Mouse (Mus musculus) CH12.LX (cell line): ENCODE measurements around the gene Lrig2. TPM values are rescaled to one million over a fixed set of nuclear protein-coding genes. Genes with fewer than 3 reads are reported as not detected.

Source experiments
- DNase-seq: peaks from one replicate; pipeline ENCODE4 v3.0.0-alpha.2; 2013; ENCODE audit errors: extremely low read depth
- H3K27ac ChIP-seq: 2 replicates; pipeline ENCODE4 v1.5.1; 2012; ENCODE audit warnings: low read depth, mild to moderate bottlenecking, control low read depth, moderate library complexity; ENCODE audit not compliant: insufficient read depth
- H3K27me3 ChIP-seq: replicated peaks from 2 replicates; pipeline ENCODE3; 2012; ENCODE audit warnings: inconsistent platforms
- H3K36me3 ChIP-seq, 2 experiments: replicated peaks in 1 of 2; 2 replicates each; pipeline versions ENCODE3 to v1.6.1; 2012; ENCODE audit warnings: inconsistent platforms in 1 of 2, low read length in 1 of 2, mild to moderate bottlenecking in 1 of 2, mixed read lengths in 1 of 2, moderate library complexity in 1 of 2; ENCODE audit not compliant: control insufficient read depth in 1 of 2, insufficient read depth in 1 of 2
- H3K4me1 ChIP-seq, 2 experiments: 2 replicates each; pipeline ENCODE4 v1.6.1; 2012; ENCODE audit warnings: inconsistent platforms in 1 of 2, moderate library complexity in 1 of 2; ENCODE audit not compliant: insufficient read depth in 2 of 2, control insufficient read depth in 1 of 2
- H3K4me2 ChIP-seq: 2 replicates; pipeline ENCODE4 v1.6.1; 2012; ENCODE audit warnings: low read depth, mild to moderate bottlenecking, control low read depth; ENCODE audit not compliant: poor library complexity, insufficient read depth, severe bottlenecking
- H3K4me3 ChIP-seq, 3 experiments: fragments of 150-350 bp in 1 of 3; sonication (generic) in 1 of 3; replicated peaks in 1 of 3; 2 replicates each; pipeline versions ENCODE3 to v1.5.1; 2011 to 2012; ENCODE audit warnings: low read depth in 2 of 3, low read length in 2 of 3, mild to moderate bottlenecking in 2 of 3, moderate library complexity in 2 of 3, control low read depth in 1 of 3, improper control_type of control experiment in 1 of 3, inconsistent platforms in 1 of 3, mixed read lengths in 1 of 3; ENCODE audit not compliant: poor library complexity in 1 of 3
- H3K79me2 ChIP-seq: replicated peaks from 2 replicates; pipeline ENCODE4 v1.6.1; 2012; ENCODE audit warnings: mild to moderate bottlenecking, moderate library complexity; ENCODE audit not compliant: control insufficient read depth, poor library complexity, insufficient read depth, severe bottlenecking; ENCODE audit errors: extremely low read depth
- H3K9ac ChIP-seq: 2 replicates; pipeline ENCODE4 v1.6.1; 2012; ENCODE audit warnings: low read depth, mild to moderate bottlenecking, control low read depth, moderate library complexity; ENCODE audit not compliant: insufficient read depth
- H3K9me3 ChIP-seq: replicated peaks from 2 replicates; pipeline ENCODE3; 2012; ENCODE audit warnings: low read length, inconsistent platforms, mixed read lengths
- BHLHE40 ChIP-seq: IDR thresholded peaks from 2 replicates; pipeline ENCODE4 v1.6.1; 2011; ENCODE audit warnings: mild to moderate bottlenecking, low read depth, low read length, improper control_type of control experiment
- CHD1 ChIP-seq: IDR thresholded peaks from 2 replicates; pipeline ENCODE4 v1.6.1; 2012; ENCODE audit warnings: low read depth, low read length, improper control_type of control experiment, inconsistent platforms
- E2F4 ChIP-seq: IDR thresholded peaks from 2 replicates; pipeline ENCODE4 v1.6.1; 2011; ENCODE audit warnings: low read depth, low read length, improper control_type of control experiment; ENCODE audit not compliant: insufficient replicate concordance
- ELF1 ChIP-seq: IDR thresholded peaks from 2 replicates; pipeline ENCODE4 v1.6.1; 2014; ENCODE audit warnings: low read depth, mild to moderate bottlenecking, inconsistent platforms, low read length, improper control_type of control experiment
- ETS1 ChIP-seq: conservative IDR thresholded peaks from 2 replicates; pipeline ENCODE4 v1.6.1; 2012; ENCODE audit warnings: low read depth, mild to moderate bottlenecking, inconsistent platforms, low read length, improper control_type of control experiment, moderate library complexity
- HCFC1 ChIP-seq: IDR thresholded peaks from 2 replicates; pipeline ENCODE4 v1.6.1; 2012; ENCODE audit warnings: low read depth, mild to moderate bottlenecking, inconsistent platforms, low read length, improper control_type of control experiment
- IRF4 ChIP-seq: IDR thresholded peaks from 2 replicates; pipeline ENCODE4 v1.6.1; 2014; ENCODE audit warnings: low read depth, mild to moderate bottlenecking, inconsistent platforms, low read length, improper control_type of control experiment
- JUND ChIP-seq: conservative IDR thresholded peaks from 2 replicates; pipeline ENCODE4 v1.6.1; 2011; ENCODE audit warnings: low read depth, low read length, improper control_type of control experiment
- KAT2A ChIP-seq: IDR thresholded peaks from 2 replicates; pipeline ENCODE4 v1.6.1; 2012; ENCODE audit warnings: low read length, improper control_type of control experiment, inconsistent platforms; ENCODE audit not compliant: insufficient replicate concordance
- MAX ChIP-seq: IDR thresholded peaks from 2 replicates; pipeline ENCODE4 v1.6.1; 2011; ENCODE audit warnings: low read length, improper control_type of control experiment
- MYC ChIP-seq: IDR thresholded peaks from 2 replicates; pipeline ENCODE4 v1.6.1; 2011; ENCODE audit warnings: low read depth, mild to moderate bottlenecking, improper control_type of control experiment, low read length
- NELFE ChIP-seq: IDR thresholded peaks from 2 replicates; pipeline ENCODE4 v1.6.1; 2011; ENCODE audit warnings: low read depth, low read length, improper control_type of control experiment
- PAX5 ChIP-seq: IDR thresholded peaks from 2 replicates; pipeline ENCODE4 v1.6.1; 2012; ENCODE audit warnings: low read length, inconsistent platforms, mixed read lengths
- POLR2AphosphoS2 ChIP-seq: IDR thresholded peaks from 2 replicates; pipeline ENCODE4 v1.6.1; 2011; ENCODE audit warnings: low read depth, low read length, improper control_type of control experiment
- RAD21 ChIP-seq: IDR thresholded peaks from 2 replicates; pipeline ENCODE4 v1.6.1; 2011; ENCODE audit warnings: low read depth, mild to moderate bottlenecking, low read length, improper control_type of control experiment, moderate library complexity
- USF1 ChIP-seq: IDR thresholded peaks from 2 replicates; pipeline ENCODE4 v1.6.1; 2014; ENCODE audit warnings: low read depth, mild to moderate bottlenecking, inconsistent platforms, low read length, improper control_type of control experiment
- USF2 ChIP-seq: conservative IDR thresholded peaks from 2 replicates; pipeline ENCODE4 v1.6.1; 2011; ENCODE audit warnings: low read depth, low read length, improper control_type of control experiment
- ZMIZ1 ChIP-seq: IDR thresholded peaks from 2 replicates; pipeline ENCODE4 v1.6.1; 2012; ENCODE audit warnings: low read depth, mild to moderate bottlenecking, inconsistent platforms, low read length, improper control_type of control experiment
- ZNF384 ChIP-seq: IDR thresholded peaks from 2 replicates; pipeline ENCODE4 v1.6.1; 2012; ENCODE audit warnings: low read depth, low read length, improper control_type of control experiment, inconsistent platforms
- dilution Hi-C: fragments of 300-500 bp; cut with MboI; formaldehyde crosslinking; loops from 2 replicates; pipeline ENCODE4 v1.14.3; 2020; ENCODE audit warnings: low sequenced_read_pairs; ENCODE audit not compliant: extremely low pct_unique_long_range_greater_than_20kb, extremely low pct_ligation_motif_present
- in situ Hi-C: fragments of 300-500 bp; cut with MboI; formaldehyde crosslinking; loops from 3 replicates; pipeline ENCODE4 v1.14.3; 2019; ENCODE audit warnings: low sequenced_read_pairs, low pct_ligation_motif_present, low pct_unique_long_range_greater_than_20kb, mixed read lengths
- polyA plus RNA-seq: library from polyadenylated mRNA; unstranded; fragments of >175 nt; gene quantifications from 2 replicates; pipeline ENCODE4 v1.2.1, GENCODE M21; 2012; ENCODE audit warnings: low read depth; ENCODE audit not compliant: insufficient read length
- total RNA-seq, 2 experiments: library from RNA; depleted of rRNA; stranded (reverse); fragments of 300-350 nt in 1 of 2; fragments of >200 nt in 1 of 2; gene quantifications; 2 replicates each; pipeline ENCODE4 v1.2.3; 2012 to 2014

Lrig2 gene
- total and polyA plus RNA-seq, 3 experiments = 2.8 to 5.4 (median 5.1) TPM

DNA sequence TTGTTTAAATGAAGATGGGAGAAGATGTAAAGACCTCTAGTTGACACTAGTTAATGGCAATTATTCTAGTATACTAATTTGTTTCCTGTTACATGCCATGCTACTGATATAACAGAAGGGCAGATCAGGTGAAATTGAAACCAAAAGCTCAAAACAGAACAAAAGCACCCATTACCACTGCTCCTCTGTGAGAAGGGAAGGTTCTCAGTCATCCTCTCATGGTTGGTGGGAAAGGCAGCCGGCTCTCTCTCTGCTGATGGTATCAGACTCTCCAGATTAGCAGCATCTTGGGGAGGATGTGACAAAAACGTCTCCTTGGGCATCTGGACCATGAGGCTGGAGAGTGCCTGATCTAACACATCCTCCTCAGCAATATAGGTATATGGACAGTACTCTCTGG is 50.5 kb downstream of the Lrig2 start:
- TF ChIP-seq BHLHE40 = no peak
- no peak for TF ChIP-seq HCFC1
- no peak for TF ChIP-seq ELF1
- no peak for TF ChIP-seq MAX
- no peak for TF ChIP-seq KAT2A
- H3K9me3 ChIP-seq = no peaks in the 10 kb centered on the region
- H3K79me2 ChIP-seq = no peaks in the 10 kb centered on the region
- H3K4me3 ChIP-seq = no peak overlapping the region
- no peak overlapping the region for H3K9ac ChIP-seq
- H3K27ac ChIP-seq = no peak overlapping the region
- in situ Hi-C loops = no loop called here
- peaks cover 3 to 6% of the 10 kb centered on the region in 2 experiments for H3K4me1 ChIP-seq
- H3K36me3 ChIP-seq = peaks cover 33 to 80% of the 10 kb centered on the region in 2 experiments
- DNase-seq = no peak
- H3K4me2 ChIP-seq = no peak overlapping the region
- H3K27me3 ChIP-seq = no peaks in the 10 kb centered on the region
- dilution Hi-C loops = no loop called here

- TF ChIP-seq ZNF384 (no peak), PAX5 (no peak), USF1 (no peak), ZMIZ1 (no peak), USF2 (no peak), MYC (no peak), NELFE (no peak), ETS1 (no peak)
- H3K4me3 ChIP-seq = no peak overlapping the region
- H3K27me3 ChIP-seq = no peaks in the 10 kb centered on the region
- H3K9me3 ChIP-seq = no peaks in the 10 kb centered on the region
- H3K4me1 ChIP-seq = peaks cover 3 to 6% of the 10 kb centered on the region in 2 experiments
- H3K36me3 ChIP-seq = peaks cover 21 to 65% of the 10 kb centered on the region in 2 experiments
- H3K79me2 ChIP-seq = no peaks in the 10 kb centered on the region
- in situ Hi-C loops (no loop called here), dilution Hi-C loops (no loop called here)
- H3K9ac ChIP-seq = no peak overlapping the region
- H3K4me2 ChIP-seq = no peak overlapping the region
- no peak for DNase-seq
- no peak overlapping the region for H3K27ac ChIP-seq
Observed at GRCm38 (mm10) chr3:104458588-104458987, 53.1 kb downstream of the Lrig2 start.

GRCm38 (mm10) chr3:104455506-104456275 is 56.0 kb downstream of the Lrig2 start:
- dilution Hi-C loops (no loop called here), in situ Hi-C loops (no loop called here)
- Histone ChIP-seq H3K79me2 (no peaks in the 10 kb centered on the region), H3K4me1 (peaks cover 0 to 6% of the 10 kb centered on the region in 2 experiments; a peak in 3 of 4 replicates), H3K27me3 (no peaks in the 10 kb centered on the region), H3K9ac (no peak overlapping the region), H3K9me3 (no peaks in the 10 kb centered on the region), H3K4me2 (no peak overlapping the region), H3K27ac (no peak overlapping the region), H3K36me3 (peaks cover 14 to 41% of the 10 kb centered on the region in 2 experiments), H3K4me3 (no peak overlapping the region)
- TF ChIP-seq POLR2AphosphoS2 (no peak), ELF1 (no peak), JUND (no peak), BHLHE40 (no peak), CHD1 (no peak), USF1 (no peak), E2F4 (no peak), RAD21 (no peak), USF2 (no peak), IRF4 (no peak), NELFE (no peak), HCFC1 (no peak)
- no peak for DNase-seq
